Mouse (Mus musculus): ENCODE results near the gene Rnpepl1. TPM values are rescaled to one million over a fixed set of nuclear protein-coding genes. Genes with fewer than 3 reads are reported as not detected.

Rnpepl1 gene
- polyA plus RNA-seq, 1 experiment from 2014 or later: 26.5 TPM

DNA sequence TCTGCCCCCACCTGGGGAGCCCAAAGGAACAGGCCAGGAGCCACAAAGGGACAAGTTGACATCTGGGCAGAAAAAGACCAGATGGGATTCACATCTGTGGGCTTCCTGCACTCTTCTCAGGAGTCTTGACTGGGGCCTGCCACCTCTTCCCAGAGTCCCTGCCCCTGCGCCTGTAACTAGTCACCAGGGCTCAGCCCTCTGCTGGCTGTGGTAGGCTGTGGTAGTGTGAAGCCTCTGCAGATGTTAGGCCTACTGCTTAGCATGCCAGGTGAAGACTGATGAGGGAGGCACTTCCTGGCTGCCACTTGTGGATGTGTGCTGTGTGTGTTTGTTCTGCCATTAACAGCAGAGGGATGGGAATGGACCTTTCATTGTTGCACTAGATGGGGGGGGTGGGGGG is 1.7 kb downstream of the Rnpepl1 start:
- H3K9ac ChIP-seq (ENCODE audit: low read depth, low read length): peak overlapping the region; percentile 89
- peak overlapping the region; percentile 99 for H3K4me2 ChIP-seq (ENCODE audit: low read length)
- no peaks in the 10 kb centered on the region for H3K27me3 ChIP-seq (ENCODE audit: control insufficient read depth, insufficient read depth, low read depth, low read length)
- peaks cover 33% of the 10 kb centered on the region for H3K4me1 ChIP-seq (ENCODE audit: control insufficient read depth, insufficient read depth, low read length)
- no peaks in the 10 kb centered on the region for H3K9me3 ChIP-seq (replicated peaks; ENCODE audit: control insufficient read depth, low read length, poor library complexity, severe bottlenecking)
- peak overlapping the region; percentile 97 for H3K27ac ChIP-seq (ENCODE audit: low read length)
- no peak for ATAC-seq
- peak overlapping the region; percentile 90 for H3K4me3 ChIP-seq (ENCODE audit: low read depth, low read length)
- peaks cover 27% of the 10 kb centered on the region for H3K36me3 ChIP-seq (ENCODE audit: control insufficient read depth, insufficient read depth, low read length)
- WGBS: 47% methylated on average over 1 of the region's 1 CpGs

- H3K4me3 ChIP-seq (ENCODE audit: low read depth, low read length): no peak overlapping the region
- H3K4me2 ChIP-seq (ENCODE audit: low read length): no peak overlapping the region
- no peak overlapping the region for H3K27ac ChIP-seq (ENCODE audit: low read length)
- H3K36me3 ChIP-seq (ENCODE audit: control insufficient read depth, insufficient read depth, low read length): peaks cover 46% of the 10 kb centered on the region
- no peak for ATAC-seq
- peaks cover 25% of the 10 kb centered on the region for H3K4me1 ChIP-seq (ENCODE audit: control insufficient read depth, insufficient read depth, low read length)
- WGBS: 87% methylated on average over 4 of the region's 4 CpGs
- no peaks in the 10 kb centered on the region for H3K9me3 ChIP-seq (replicated peaks; ENCODE audit: control insufficient read depth, low read length, poor library complexity, severe bottlenecking)
- no peak overlapping the region for H3K9ac ChIP-seq (ENCODE audit: low read depth, low read length)
- H3K27me3 ChIP-seq (ENCODE audit: control insufficient read depth, insufficient read depth, low read depth, low read length): no peaks in the 10 kb centered on the region
These were observed 3.7 kb downstream of the Rnpepl1 start for GRCm38 (mm10) chr1:92914239-92914638.

DNA sequence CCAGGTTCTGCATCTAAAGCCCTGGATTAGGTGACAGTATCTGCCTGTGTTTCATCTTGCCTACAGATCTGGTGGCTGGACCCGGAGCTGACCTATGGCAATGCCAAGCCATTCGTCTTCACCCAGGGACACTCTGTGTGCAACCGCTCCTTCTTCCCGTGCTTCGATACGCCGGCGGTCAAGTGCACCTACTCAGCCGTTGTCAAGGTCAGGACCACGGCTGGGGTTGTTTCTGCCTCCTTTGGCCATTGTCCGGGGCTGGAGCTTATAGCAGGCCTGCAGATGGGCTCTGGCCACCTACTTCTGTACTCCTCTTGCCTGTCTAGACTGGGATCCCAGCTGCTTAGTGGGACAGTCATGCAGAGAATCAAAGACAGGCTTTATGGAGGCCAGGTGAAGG is 4.4 kb downstream of the Rnpepl1 start:
- no peaks in the 10 kb centered on the region for H3K9me3 ChIP-seq (replicated peaks; ENCODE audit: control insufficient read depth, low read length, poor library complexity, severe bottlenecking)
- 95% methylated on average over 11 of the region's 11 CpGs for WGBS
- peaks cover 17% of the 10 kb centered on the region for H3K4me1 ChIP-seq (ENCODE audit: control insufficient read depth, insufficient read depth, low read length)
- H3K4me3 ChIP-seq (ENCODE audit: low read depth, low read length): no peak overlapping the region
- no peaks in the 10 kb centered on the region for H3K27me3 ChIP-seq (ENCODE audit: control insufficient read depth, insufficient read depth, low read depth, low read length)
- H3K9ac ChIP-seq (ENCODE audit: low read depth, low read length): no peak overlapping the region
- peaks cover 54% of the 10 kb centered on the region for H3K36me3 ChIP-seq (ENCODE audit: control insufficient read depth, insufficient read depth, low read length)
- ATAC-seq: no peak
- no peak overlapping the region for H3K27ac ChIP-seq (ENCODE audit: low read length)
- no peak overlapping the region for H3K4me2 ChIP-seq (ENCODE audit: low read length)

GRCm38 (mm10) chr1:92916725-92917124 is 6.1 kb downstream of the Rnpepl1 start:
- H3K27ac ChIP-seq (ENCODE audit: low read length): no peak overlapping the region
- H3K36me3 ChIP-seq (ENCODE audit: control insufficient read depth, insufficient read depth, low read length): peaks cover 66% of the 10 kb centered on the region
- no peak overlapping the region for H3K4me3 ChIP-seq (ENCODE audit: low read depth, low read length)
- no peak overlapping the region for H3K9ac ChIP-seq (ENCODE audit: low read depth, low read length)
- H3K4me1 ChIP-seq (ENCODE audit: control insufficient read depth, insufficient read depth, low read length): peaks cover 15% of the 10 kb centered on the region
- WGBS: 97% methylated on average over 9 of the region's 9 CpGs
- ATAC-seq: no peak
- no peak overlapping the region for H3K4me2 ChIP-seq (ENCODE audit: low read length)
- H3K27me3 ChIP-seq (ENCODE audit: control insufficient read depth, insufficient read depth, low read depth, low read length): no peaks in the 10 kb centered on the region
- no peaks in the 10 kb centered on the region for H3K9me3 ChIP-seq (replicated peaks; ENCODE audit: control insufficient read depth, low read length, poor library complexity, severe bottlenecking)

DNA sequence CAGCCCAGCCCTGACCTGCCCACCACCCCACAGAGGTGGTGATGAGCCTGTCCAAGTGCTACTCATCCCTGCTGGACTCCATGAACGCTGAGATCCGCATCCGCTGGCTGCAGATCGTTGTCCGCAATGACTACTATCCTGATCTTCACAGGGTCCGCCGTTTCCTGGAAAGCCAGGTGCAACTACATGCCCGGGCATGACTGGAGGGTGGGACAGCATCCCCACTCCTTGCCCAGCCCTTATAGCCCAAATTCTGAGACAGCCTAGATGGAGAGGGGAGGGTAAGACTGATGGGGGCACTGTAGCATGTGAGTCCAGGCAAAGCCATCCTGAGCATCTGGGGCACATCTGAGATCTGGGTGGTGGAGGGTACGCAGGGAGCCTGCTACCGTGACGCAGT is 8.6 kb downstream of the Rnpepl1 start:
- H3K27me3 ChIP-seq (ENCODE audit: control insufficient read depth, insufficient read depth, low read depth, low read length): no peaks in the 10 kb centered on the region
- no peak overlapping the region for H3K9ac ChIP-seq (ENCODE audit: low read depth, low read length)
- no peak overlapping the region for H3K4me2 ChIP-seq (ENCODE audit: low read length)
- no peak overlapping the region for H3K27ac ChIP-seq (ENCODE audit: low read length)
- H3K36me3 ChIP-seq (ENCODE audit: control insufficient read depth, insufficient read depth, low read length): peaks cover 66% of the 10 kb centered on the region
- 96% methylated on average over 11 of the region's 11 CpGs for WGBS
- no peaks in the 10 kb centered on the region for H3K4me1 ChIP-seq (ENCODE audit: control insufficient read depth, insufficient read depth, low read length)
- no peak for ATAC-seq
- H3K4me3 ChIP-seq (ENCODE audit: low read depth, low read length): no peak overlapping the region
- H3K9me3 ChIP-seq (replicated peaks; ENCODE audit: control insufficient read depth, low read length, poor library complexity, severe bottlenecking): no peaks in the 10 kb centered on the region

DNA sequence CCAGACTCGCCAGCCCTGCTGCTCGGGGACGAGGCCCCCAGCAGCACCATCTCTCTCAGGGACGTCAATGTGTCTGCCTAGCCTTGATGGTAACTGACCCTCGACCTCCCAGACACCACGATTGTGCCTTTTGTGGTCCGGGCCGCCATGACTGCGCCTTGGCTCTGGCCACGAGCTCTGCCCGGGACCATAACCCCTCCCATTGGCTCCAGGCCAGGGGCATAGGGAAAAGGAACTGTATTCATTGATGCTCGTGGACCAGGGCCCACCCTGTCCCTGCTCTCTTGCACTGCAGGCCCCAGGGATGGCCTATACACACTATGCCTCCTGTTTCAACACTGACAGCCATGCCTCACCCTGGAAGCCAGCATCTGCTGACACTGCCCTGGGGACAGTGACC is 9.2 kb downstream of the Rnpepl1 start:
- Histone ChIP-seq H3K27me3 (ENCODE audit: control insufficient read depth, insufficient read depth, low read depth, low read length) (no peaks in the 10 kb centered on the region), H3K4me1 (ENCODE audit: control insufficient read depth, insufficient read depth, low read length) (no peaks in the 10 kb centered on the region), H3K27ac (ENCODE audit: low read length) (no peak overlapping the region), H3K4me2 (ENCODE audit: low read length) (no peak overlapping the region), H3K36me3 (ENCODE audit: control insufficient read depth, insufficient read depth, low read length) (peaks cover 63% of the 10 kb centered on the region), H3K4me3 (ENCODE audit: low read depth, low read length) (no peak overlapping the region), H3K9me3 (replicated peaks; ENCODE audit: control insufficient read depth, low read length, poor library complexity, severe bottlenecking) (no peaks in the 10 kb centered on the region), H3K9ac (ENCODE audit: low read depth, low read length) (no peak overlapping the region)
- WGBS: 82% methylated on average over 12 of the region's 12 CpGs
- ATAC-seq: no peak

GRCm38 (mm10) chr1:92920474-92921200 is 10.1 kb downstream of the Rnpepl1 start:
- 85% methylated on average over 7 of the region's 7 CpGs for WGBS
- no peak overlapping the region for H3K4me2 ChIP-seq (ENCODE audit: low read length)
- no peak overlapping the region for H3K27ac ChIP-seq (ENCODE audit: low read length)
- H3K9me3 ChIP-seq (replicated peaks; ENCODE audit: control insufficient read depth, low read length, poor library complexity, severe bottlenecking): no peaks in the 10 kb centered on the region
- H3K4me3 ChIP-seq (ENCODE audit: low read depth, low read length): no peak overlapping the region
- no peak for ATAC-seq
- H3K27me3 ChIP-seq (ENCODE audit: control insufficient read depth, insufficient read depth, low read depth, low read length): no peaks in the 10 kb centered on the region
- peaks cover 56% of the 10 kb centered on the region for H3K36me3 ChIP-seq (ENCODE audit: control insufficient read depth, insufficient read depth, low read length)
- H3K4me1 ChIP-seq (ENCODE audit: control insufficient read depth, insufficient read depth, low read length): no peaks in the 10 kb centered on the region
- no peak overlapping the region for H3K9ac ChIP-seq (ENCODE audit: low read depth, low read length)

DNA sequence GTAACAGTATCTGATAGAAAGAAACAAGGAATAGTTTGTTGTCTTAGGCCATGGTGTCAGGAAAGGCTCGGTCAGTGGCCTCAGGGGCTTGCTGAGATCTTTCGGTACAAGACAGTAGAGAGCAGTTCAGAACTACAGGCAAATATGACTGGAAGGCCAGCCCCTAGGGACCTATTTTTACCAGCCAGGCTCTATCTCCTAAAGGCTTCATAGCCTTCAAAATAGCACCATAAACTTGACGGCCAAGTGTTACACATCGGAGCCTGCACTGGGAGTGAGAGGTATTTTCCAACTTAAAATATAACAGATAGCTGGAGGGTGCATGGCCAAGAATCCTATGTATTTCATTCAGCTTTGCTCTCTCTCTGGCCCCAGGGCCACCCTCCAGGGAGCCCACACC is 10.9 kb downstream of the Rnpepl1 start:
- H3K27ac ChIP-seq (ENCODE audit: low read length): no peak overlapping the region
- no peaks in the 10 kb centered on the region for H3K27me3 ChIP-seq (ENCODE audit: control insufficient read depth, insufficient read depth, low read depth, low read length)
- no peak overlapping the region for H3K4me3 ChIP-seq (ENCODE audit: low read depth, low read length)
- 87% methylated on average over 4 of the region's 4 CpGs for WGBS
- no peaks in the 10 kb centered on the region for H3K4me1 ChIP-seq (ENCODE audit: control insufficient read depth, insufficient read depth, low read length)
- H3K9me3 ChIP-seq (replicated peaks; ENCODE audit: control insufficient read depth, low read length, poor library complexity, severe bottlenecking): no peaks in the 10 kb centered on the region
- ATAC-seq: no peak
- H3K4me2 ChIP-seq (ENCODE audit: low read length): no peak overlapping the region
- H3K9ac ChIP-seq (ENCODE audit: low read depth, low read length): no peak overlapping the region
- peaks cover 47% of the 10 kb centered on the region for H3K36me3 ChIP-seq (ENCODE audit: control insufficient read depth, insufficient read depth, low read length)

GRCm38 (mm10) chr1:92930171-92930706 is 19.7 kb downstream of the Rnpepl1 start:
- no peak for ATAC-seq
- H3K27me3 ChIP-seq (ENCODE audit: control insufficient read depth, insufficient read depth, low read depth, low read length): no peaks in the 10 kb centered on the region
- no peak overlapping the region for H3K27ac ChIP-seq (ENCODE audit: low read length)
- H3K4me1 ChIP-seq (ENCODE audit: control insufficient read depth, insufficient read depth, low read length): peaks cover 5% of the 10 kb centered on the region
- no peaks in the 10 kb centered on the region for H3K36me3 ChIP-seq (ENCODE audit: control insufficient read depth, insufficient read depth, low read length)
- no peaks in the 10 kb centered on the region for H3K9me3 ChIP-seq (replicated peaks; ENCODE audit: control insufficient read depth, low read length, poor library complexity, severe bottlenecking)
- no peak overlapping the region for H3K4me3 ChIP-seq (ENCODE audit: low read depth, low read length)
- H3K4me2 ChIP-seq (ENCODE audit: low read length): no peak overlapping the region
- 29% methylated on average over 1 of the region's 1 CpGs for WGBS
- no peak overlapping the region for H3K9ac ChIP-seq (ENCODE audit: low read depth, low read length)

Data from midbrain, embryonic 16.5 days (tissue).